Mouse (Mus musculus) kidney, postnatal 0 days (tissue): ENCODE data around the gene Mxi1. TPM values are rescaled to one million over a fixed set of nuclear protein-coding genes. Genes with fewer than 3 reads are reported as not detected.
A peak's percentile ranks its signal among the peaks of the same experiment; 100 is the strongest.

Experiments used
- ATAC-seq: fragments of 200-750 bp; cut with Nextera tagmentation; replicated peaks from 2 replicates; pipeline ENCODE4 v1.8.0; 2017; ENCODE audit warnings: low read depth, moderate number of reproducible peaks, moderate TSS enrichment, moderate library complexity; ENCODE audit not compliant: low FRiP score
- DNase-seq: peaks from one replicate; pipeline ENCODE4 v3.0.0-alpha.2; 2016; ENCODE audit warnings: low spot score
- H3K27ac ChIP-seq: fragments of 300-500 bp; sonication (generic); 2 replicates; pipeline ENCODE4 v1.5.1; 2014; ENCODE audit warnings: mild to moderate bottlenecking
- H3K27me3 ChIP-seq: fragments of 300-500 bp; sonication (generic); 2 replicates; pipeline ENCODE4 v1.6.1; 2014; ENCODE audit warnings: low read length, mixed read lengths; ENCODE audit not compliant: insufficient read depth
- H3K36me3 ChIP-seq: fragments of 300-500 bp; sonication (generic); 2 replicates; pipeline ENCODE4 v1.6.1; 2014; ENCODE audit warnings: low read length, mixed read lengths; ENCODE audit not compliant: insufficient read depth
- H3K4me1 ChIP-seq: fragments of 300-500 bp; sonication (generic); replicated peaks from 2 replicates; pipeline ENCODE4 v1.6.1; 2014; ENCODE audit warnings: antibody characterized with exemption, low read length, mixed read lengths; ENCODE audit not compliant: insufficient read depth
- H3K4me2 ChIP-seq: fragments of 300-500 bp; sonication (generic); 2 replicates; pipeline ENCODE4 v1.6.1; 2014; ENCODE audit warnings: mild to moderate bottlenecking, low read length, moderate library complexity, mixed read lengths
- H3K4me3 ChIP-seq: fragments of 300-500 bp; sonication (generic); replicated peaks from 2 replicates; pipeline ENCODE4 v1.5.1; 2014; ENCODE audit warnings: low read depth, low read length
- H3K9ac ChIP-seq: fragments of 300-500 bp; sonication (generic); 2 replicates; pipeline ENCODE4 v1.6.1; 2014; ENCODE audit warnings: low read depth, low read length
- H3K9me3 ChIP-seq: fragments of 300-500 bp; sonication (generic); replicated peaks from 2 replicates; pipeline ENCODE4 v1.6.1; 2016; ENCODE audit warnings: low read length, inconsistent platforms, mixed read lengths
- CTCF ChIP-seq: IDR thresholded peaks from 2 replicates; pipeline ENCODE4 v1.5.1; 2016; ENCODE audit warnings: antibody characterized with exemption, low read depth, mild to moderate bottlenecking, moderate library complexity
- WGBS: fragments of 180-500 bp; shearing (Covaris S2); extraction: QIAGEN DNeasy Blood & Tissue Kit; methylation state at CpG from one replicate; pipeline ENCODE4 v1.1.7; 2014; 5-methylcytosine and 5-hydroxymethylcytosine counted together
- polyA plus RNA-seq: library from polyadenylated mRNA; unstranded; fragments of >200 nt; fragmentation: Nextera tagmentation; extraction: Ambion mirVana; gene quantifications from 2 replicates; pipeline ENCODE4 v1.2.1, GENCODE M21; 2015

Gene Mxi1
- polyA plus RNA-seq, 1 experiment from 2014 or later: 55.0 TPM

GRCm38 (mm10) chr19:53299829-53300181, 10.5 kb upstream of the Mxi1 start:
- TF ChIP-seq CTCF: no peak
- 91% methylated on average over 4 of the region's 4 CpGs for WGBS
- Histone ChIP-seq H3K9ac (no peak overlapping the region), H3K36me3 (no peaks in the 10 kb centered on the region), H3K4me1 (no peaks in the 10 kb centered on the region), H3K27me3 (no peaks in the 10 kb centered on the region), H3K4me3 (no peak overlapping the region), H3K27ac (no peak overlapping the region), H3K9me3 (no peaks in the 10 kb centered on the region), H3K4me2 (no peak overlapping the region)
- DNase-seq: no peak
- ATAC-seq: no peak

GRCm38 (mm10) chr19:53303382-53303781, 6.9 kb upstream of the Mxi1 start:
- 87% methylated on average over 7 of the region's 7 CpGs for WGBS
- H3K4me3 ChIP-seq: no peak overlapping the region

DNA sequence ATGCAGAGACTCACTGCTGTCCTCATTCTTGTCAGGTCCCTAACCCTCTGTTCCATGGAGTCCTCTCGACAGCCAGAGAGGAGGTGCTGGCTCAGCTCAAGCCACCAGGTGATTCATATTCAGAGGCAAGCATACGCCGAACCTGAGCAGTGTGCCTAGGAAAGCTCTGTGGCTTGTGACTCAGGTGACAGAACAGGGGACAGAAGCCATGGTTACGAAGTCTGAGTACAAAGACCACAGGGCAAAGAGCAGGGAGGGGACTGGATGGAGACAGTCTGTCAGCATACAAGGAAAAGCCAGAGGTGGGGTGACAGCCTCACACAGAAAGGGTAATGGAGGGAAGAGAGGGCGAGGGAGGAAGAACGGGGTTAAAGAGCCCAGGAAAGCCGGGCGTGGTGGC, 4.7 kb upstream of the Mxi1 start:
- Histone ChIP-seq H3K27me3 (no peaks in the 10 kb centered on the region), H3K4me1 (no peaks in the 10 kb centered on the region), H3K9me3 (no peaks in the 10 kb centered on the region), H3K27ac (no peak overlapping the region), H3K4me3 (no peak overlapping the region), H3K9ac (no peak overlapping the region), H3K4me2 (no peak overlapping the region), H3K36me3 (no peaks in the 10 kb centered on the region)
- ATAC-seq: no peak
- no peak for TF ChIP-seq CTCF
- WGBS: 87% methylated on average over 8 of the region's 8 CpGs
- no peak for DNase-seq

More at GRCm38 (mm10) chr19:53303382-53303781, 6.9 kb upstream of the Mxi1 start:
- DNase-seq (no peak), ATAC-seq (no peak)
- Histone ChIP-seq H3K9ac (no peak overlapping the region), H3K36me3 (no peaks in the 10 kb centered on the region), H3K9me3 (no peaks in the 10 kb centered on the region), H3K4me2 (no peak overlapping the region), H3K27ac (no peak overlapping the region), H3K4me1 (no peaks in the 10 kb centered on the region), H3K27me3 (no peaks in the 10 kb centered on the region)
- TF ChIP-seq CTCF: no peak

DNA sequence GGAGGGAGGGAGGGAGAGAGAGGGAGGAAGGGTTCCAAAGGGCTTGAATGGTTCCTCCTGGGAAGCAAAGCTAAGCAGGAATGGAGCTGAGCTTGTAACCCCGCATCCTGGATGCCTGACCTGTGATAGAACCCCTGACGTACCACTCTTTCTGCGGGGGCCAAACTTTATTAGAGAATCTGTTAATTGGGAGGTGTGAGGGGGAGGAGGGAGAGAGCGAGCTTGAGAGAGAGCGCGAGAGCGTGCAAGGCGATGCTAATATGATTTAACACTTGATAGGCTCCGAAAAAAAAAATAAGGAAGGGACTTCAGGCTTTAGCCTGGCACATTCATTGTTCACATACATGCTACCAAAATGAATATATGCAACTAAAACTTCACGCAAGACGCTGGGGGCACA, 3.6 kb upstream of the Mxi1 start:
- Histone ChIP-seq H3K27ac (no peak overlapping the region), H3K9ac (no peak overlapping the region), H3K9me3 (no peaks in the 10 kb centered on the region), H3K4me3 (no peak overlapping the region), H3K4me1 (no peaks in the 10 kb centered on the region), H3K36me3 (no peaks in the 10 kb centered on the region), H3K4me2 (peak overlapping the region; percentile 30), H3K27me3 (no peaks in the 10 kb centered on the region)
- ATAC-seq (no peak), DNase-seq (no peak)
- no peak for TF ChIP-seq CTCF
- WGBS: 39% methylated on average over 11 of the region's 11 CpGs

DNA sequence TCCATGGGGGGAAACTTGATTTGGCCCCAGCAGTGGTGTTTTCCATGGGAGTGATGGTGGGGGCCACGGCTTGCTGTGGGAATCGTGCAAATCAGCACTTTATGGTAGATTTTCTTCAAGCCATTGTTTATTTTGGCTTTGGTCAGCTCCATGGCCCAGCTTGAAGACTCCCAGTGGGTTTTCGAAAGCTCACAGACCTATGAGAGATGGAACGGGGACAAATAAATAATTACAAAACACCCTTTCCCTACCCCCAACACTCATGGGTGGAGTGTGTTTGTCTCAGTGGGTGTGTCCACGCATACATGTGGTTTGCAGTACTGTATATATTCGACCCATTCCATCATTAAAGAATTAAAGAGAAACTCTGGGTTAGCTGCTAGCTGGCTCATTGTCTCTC, 3.1 kb upstream of the Mxi1 start:
- H3K27me3 ChIP-seq: no peaks in the 10 kb centered on the region
- H3K4me2 ChIP-seq: peak overlapping the region; percentile 30
- no peak overlapping the region for H3K4me3 ChIP-seq
- 46% methylated on average over 6 of the region's 6 CpGs for WGBS
- H3K9ac ChIP-seq: no peak overlapping the region
- H3K4me1 ChIP-seq: no peaks in the 10 kb centered on the region
- TF ChIP-seq CTCF: no peak
- DNase-seq (peak; percentile 50), ATAC-seq (no peak)
- H3K36me3 ChIP-seq: no peaks in the 10 kb centered on the region
- no peaks in the 10 kb centered on the region for H3K9me3 ChIP-seq
- no peak overlapping the region for H3K27ac ChIP-seq

GRCm38 (mm10) chr19:53309631-53310030, 687 bp upstream of the Mxi1 start:
- Histone ChIP-seq H3K36me3 (no peaks in the 10 kb centered on the region), H3K4me1 (peaks cover 2% of the 10 kb centered on the region; the same call in 1 of the 2 replicates), H3K4me2 (no peak overlapping the region), H3K27me3 (no peaks in the 10 kb centered on the region), H3K4me3 (no peak overlapping the region), H3K27ac (no peak overlapping the region), H3K9me3 (no peaks in the 10 kb centered on the region), H3K9ac (no peak overlapping the region)
- ATAC-seq: no peak
- no peak for DNase-seq
- WGBS: 34% methylated on average over 4 of the region's 4 CpGs
- no peak for TF ChIP-seq CTCF
